Mouse (Mus musculus): ENCODE data around the gene Insr. TPM values are rescaled to one million over a fixed set of nuclear protein-coding genes. Genes with fewer than 3 reads are reported as not detected.

Insr gene
- polyA plus RNA-seq, 2 experiments = 12.2 to 32.7 TPM

GRCm38 (mm10) chr8:3280266-3280910 is 971 bp upstream of the Insr start:
- Histone ChIP-seq H3K27ac (replicated peaks; ENCODE audit: low read depth, low read length) (no peak overlapping the region), H3K9me3 (ENCODE audit: control insufficient read depth, low read length) (no peaks in the 10 kb centered on the region), H3K9ac (ENCODE audit: low read depth, low read length, severe bottlenecking) (no peak overlapping the region; the same call in 1 of the 2 replicates), H3K36me3 (ENCODE audit: control insufficient read depth, insufficient read depth, low read length) (no peaks in the 10 kb centered on the region), H3K4me3 (replicated peaks; ENCODE audit: low read length) (peak overlapping the region; percentile 95; the same call in 1 of the 2 replicates), H3K4me1 (ENCODE audit: control insufficient read depth, insufficient read depth, low read length) (peaks cover 14% of the 10 kb centered on the region), H3K4me2 (replicated peaks; ENCODE audit: low read depth, low read length, severe bottlenecking) (peak overlapping the region; percentile 81), H3K27me3 (ENCODE audit: control insufficient read depth, insufficient read depth, low read length) (no peaks in the 10 kb centered on the region)
- DNase-seq (ENCODE audit: low spot score) (no peak), ATAC-seq (ENCODE audit: low FRiP score, low read depth) (no peak)
- TF ChIP-seq POLR2A (IDR thresholded peaks at IDR 0.05; ENCODE audit: borderline replicate concordance, extremely low read depth, insufficient read depth, insufficient read length) = no peak
- 32% methylated on average over 11 of the region's 11 CpGs for WGBS

- Histone ChIP-seq H3K27me3 (ENCODE audit: control insufficient read depth, insufficient read depth, low read length) (no peaks in the 10 kb centered on the region), H3K4me2 (replicated peaks; ENCODE audit: low read depth, low read length, severe bottlenecking) (peak overlapping the region; percentile 81), H3K4me1 (ENCODE audit: control insufficient read depth, insufficient read depth, low read length) (peaks cover 16% of the 10 kb centered on the region), H3K9ac (ENCODE audit: low read depth, low read length, severe bottlenecking) (peak overlapping the region; percentile 95), H3K27ac (replicated peaks; ENCODE audit: low read depth, low read length) (no peak overlapping the region), H3K9me3 (ENCODE audit: control insufficient read depth, low read length) (no peaks in the 10 kb centered on the region), H3K36me3 (ENCODE audit: control insufficient read depth, insufficient read depth, low read length) (no peaks in the 10 kb centered on the region), H3K4me3 (replicated peaks; ENCODE audit: low read length) (peak overlapping the region; percentile 95)
- no peak for TF ChIP-seq POLR2A (IDR thresholded peaks at IDR 0.05; ENCODE audit: borderline replicate concordance, extremely low read depth, insufficient read depth, insufficient read length)
- WGBS = 2% methylated on average over 15 of the region's 18 CpGs
- no peak for ATAC-seq (ENCODE audit: low FRiP score, low read depth)
- DNase-seq (ENCODE audit: low spot score) = no peak
Measured at GRCm38 (mm10) chr8:3279721-3280077, 282 bp upstream of the Insr start.

- 36% methylated on average over 15 of the region's 15 CpGs for whole genome bisulfite sequencing
- Histone ChIP-seq H3K4me3 (replicated peaks; ENCODE audit: low read length) (peak overlapping the region; percentile 95), H3K27ac (replicated peaks; ENCODE audit: low read depth, low read length) (0 out of 2 replicates have a peak overlapping the region, but pooled peaks have one; percentile 72), H3K4me1 (ENCODE audit: control insufficient read depth, insufficient read depth, low read length) (peaks cover 16% of the 10 kb centered on the region), H3K27me3 (ENCODE audit: control insufficient read depth, insufficient read depth, low read length) (no peaks in the 10 kb centered on the region), H3K36me3 (ENCODE audit: control insufficient read depth, insufficient read depth, low read length) (no peaks in the 10 kb centered on the region; the same call in 1 of the 2 replicates), H3K9ac (ENCODE audit: low read depth, low read length, severe bottlenecking) (peak overlapping the region; percentile 95), H3K4me2 (replicated peaks; ENCODE audit: low read depth, low read length, severe bottlenecking) (peak overlapping the region; percentile 81), H3K9me3 (ENCODE audit: control insufficient read depth, low read length) (no peaks in the 10 kb centered on the region)
- no peak for ATAC-seq (ENCODE audit: low FRiP score, low read depth)
- DNase-seq (ENCODE audit: low spot score) = peak; percentile 47
- TF ChIP-seq POLR2A (IDR thresholded peaks at IDR 0.05; ENCODE audit: borderline replicate concordance, extremely low read depth, insufficient read depth, insufficient read length) = no peak
Measured at GRCm38 (mm10) chr8:3278181-3278820, 1.1 kb downstream of the Insr start.

DNA sequence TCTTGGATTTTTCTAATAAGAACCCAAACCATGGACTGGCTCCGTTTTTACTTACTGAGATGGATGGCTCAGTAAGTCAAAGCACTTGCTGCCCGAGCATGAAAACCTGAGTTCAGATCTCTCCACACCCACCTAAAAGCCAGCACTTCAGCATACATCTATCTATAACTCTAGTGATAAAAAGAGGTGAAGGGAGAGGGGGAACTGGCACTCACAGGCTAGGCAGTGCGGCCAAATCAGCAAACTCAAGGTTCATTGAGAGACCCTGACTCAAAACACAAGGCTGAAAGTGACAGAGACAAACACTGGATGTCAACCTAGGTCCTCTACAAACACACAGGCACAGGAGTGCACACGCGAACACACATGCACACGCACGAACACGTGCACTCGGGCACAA is 2.2 kb downstream of the Insr start:
- H3K9me3 ChIP-seq (ENCODE audit: control insufficient read depth, low read length) = no peaks in the 10 kb centered on the region
- no peak overlapping the region; the same call in 1 of the 2 replicates for H3K4me2 ChIP-seq (replicated peaks; ENCODE audit: low read depth, low read length, severe bottlenecking)
- H3K27ac ChIP-seq (replicated peaks; ENCODE audit: low read depth, low read length) = no peak overlapping the region
- H3K36me3 ChIP-seq (ENCODE audit: control insufficient read depth, insufficient read depth, low read length) = no peaks in the 10 kb centered on the region; the same call in 1 of the 2 replicates
- DNase-seq (ENCODE audit: low spot score) = no peak
- no peak overlapping the region; the same call in 1 of the 2 replicates for H3K4me3 ChIP-seq (replicated peaks; ENCODE audit: low read length)
- 94% methylated on average over 9 of the region's 9 CpGs for WGBS
- no peaks in the 10 kb centered on the region for H3K27me3 ChIP-seq (ENCODE audit: control insufficient read depth, insufficient read depth, low read length)
- ATAC-seq (ENCODE audit: low FRiP score, low read depth) = no peak
- H3K4me1 ChIP-seq (ENCODE audit: control insufficient read depth, insufficient read depth, low read length) = peaks cover 16% of the 10 kb centered on the region
- no peak overlapping the region for H3K9ac ChIP-seq (ENCODE audit: low read depth, low read length, severe bottlenecking)
- TF ChIP-seq POLR2A (IDR thresholded peaks at IDR 0.05; ENCODE audit: borderline replicate concordance, extremely low read depth, insufficient read depth, insufficient read length) = no peak

- H3K4me3 ChIP-seq (replicated peaks; ENCODE audit: low read length) = no peak overlapping the region
- H3K27ac ChIP-seq (replicated peaks; ENCODE audit: low read depth, low read length) = no peak overlapping the region
- H3K9ac ChIP-seq (ENCODE audit: low read depth, low read length, severe bottlenecking) = no peak overlapping the region
- peaks cover 16% of the 10 kb centered on the region for H3K4me1 ChIP-seq (ENCODE audit: control insufficient read depth, insufficient read depth, low read length)
- H3K27me3 ChIP-seq (ENCODE audit: control insufficient read depth, insufficient read depth, low read length) = no peaks in the 10 kb centered on the region
- no peak overlapping the region for H3K4me2 ChIP-seq (replicated peaks; ENCODE audit: low read depth, low read length, severe bottlenecking)
- WGBS = 94% methylated on average over 8 of the region's 8 CpGs
- DNase-seq (ENCODE audit: low spot score) (no peak), ATAC-seq (ENCODE audit: low FRiP score, low read depth) (no peak)
- H3K9me3 ChIP-seq (ENCODE audit: control insufficient read depth, low read length) = no peaks in the 10 kb centered on the region
- TF ChIP-seq POLR2A (IDR thresholded peaks at IDR 0.05; ENCODE audit: borderline replicate concordance, extremely low read depth, insufficient read depth, insufficient read length) = no peak
- H3K36me3 ChIP-seq (ENCODE audit: control insufficient read depth, insufficient read depth, low read length) = no peaks in the 10 kb centered on the region; the same call in 1 of the 2 replicates
Measured at GRCm38 (mm10) chr8:3276009-3276408, 3.4 kb downstream of the Insr start.
